Mouse (Mus musculus): ENCODE measurements around the gene Etv6.
A peak's percentile ranks its signal among the peaks of the same experiment; 100 is the strongest.
"Not testable (repeated sequence)": the region's sequence is repeated elsewhere in the genome, so short reads cannot be mapped to it uniquely, and the experiment has no call there.

The Etv6 gene

GRCm38 (mm10) chr6:134035490-134036405 lies at the start of gene Etv6:
TSS of gene Etv6 (plus strand) at chr6:134035700.
- peak; percentile 85 for DNase-seq (ENCODE audit: low spot score)

- DNase-seq (ENCODE audit: low spot score), result no peak
These were observed 49.3 kb upstream of the Etv6 start for GRCm38 (mm10) chr6:133986161-133986560.

- DNase-seq (ENCODE audit: low spot score), result no peak
These were observed 48.4 kb upstream of the Etv6 start for GRCm38 (mm10) chr6:133987068-133987591.

GRCm38 (mm10) chr6:133988011-133988410 lies 47.5 kb upstream of the Etv6 start:
- DNase-seq (ENCODE audit: low spot score), result no peak

- DNase-seq (ENCODE audit: low spot score), result no peak
These were observed 38.0 kb upstream of the Etv6 start for GRCm38 (mm10) chr6:133997461-133997860.

- no peak for DNase-seq (ENCODE audit: low spot score)
These were observed 37.6 kb upstream of the Etv6 start for GRCm38 (mm10) chr6:133997935-133998334.

GRCm38 (mm10) chr6:134014488-134015110 lies 20.9 kb upstream of the Etv6 start:
- DNase-seq (ENCODE audit: low spot score), result not testable (repeated sequence)

GRCm38 (mm10) chr6:134018807-134019206 lies 16.7 kb upstream of the Etv6 start:
- no peak for DNase-seq (ENCODE audit: low spot score)

GRCm38 (mm10) chr6:134020821-134021220 lies 14.7 kb upstream of the Etv6 start:
- no peak for DNase-seq (ENCODE audit: low spot score)

GRCm38 (mm10) chr6:134026264-134026663 lies 9.2 kb upstream of the Etv6 start:
- DNase-seq (ENCODE audit: low spot score), result no peak

GRCm38 (mm10) chr6:134027022-134027421 lies 8.5 kb upstream of the Etv6 start:
- no peak for DNase-seq (ENCODE audit: low spot score)

- DNase-seq (ENCODE audit: low spot score), result no peak
These were observed 3.0 kb upstream of the Etv6 start for GRCm38 (mm10) chr6:134032451-134032850.

GRCm38 (mm10) chr6:134034436-134034835 lies 1.1 kb upstream of the Etv6 start:
- no peak for DNase-seq (ENCODE audit: low spot score)

- peak; percentile 83 for DNase-seq (ENCODE audit: low spot score)
These were observed 503 bp upstream of the Etv6 start for GRCm38 (mm10) chr6:134034904-134035489.

GRCm38 (mm10) chr6:134036491-134036911 lies 1.0 kb downstream of the Etv6 start:
- peak; percentile 26 for DNase-seq (ENCODE audit: low spot score)

- DNase-seq (ENCODE audit: low spot score), result no peak
These were observed 1.5 kb downstream of the Etv6 start for GRCm38 (mm10) chr6:134036951-134037431.

- no peak for DNase-seq (ENCODE audit: low spot score)
These were observed 2.5 kb downstream of the Etv6 start for GRCm38 (mm10) chr6:134037960-134038359.

GRCm38 (mm10) chr6:134038881-134039280 lies 3.4 kb downstream of the Etv6 start:
- no peak for DNase-seq (ENCODE audit: low spot score)

GRCm38 (mm10) chr6:134039351-134039750 lies 3.9 kb downstream of the Etv6 start:
- no peak for DNase-seq (ENCODE audit: low spot score)

- DNase-seq (ENCODE audit: low spot score), result no peak
These were observed 4.8 kb downstream of the Etv6 start for GRCm38 (mm10) chr6:134040312-134040711.

GRCm38 (mm10) chr6:134041286-134041685 lies 5.8 kb downstream of the Etv6 start:
- no peak for DNase-seq (ENCODE audit: low spot score)

- no peak for DNase-seq (ENCODE audit: low spot score)
These were observed 6.4 kb downstream of the Etv6 start for GRCm38 (mm10) chr6:134041916-134042315.

Measured in MN1 (cell line).